Mouse (Mus musculus): ENCODE measurements at regions not wholly inside any gene's neighbourhood (a gene's known extent, or its start where the extent isn't known, plus 50 kb on each side); places are given as distances from the start of the nearest gene placed in this dataset.

DNA sequence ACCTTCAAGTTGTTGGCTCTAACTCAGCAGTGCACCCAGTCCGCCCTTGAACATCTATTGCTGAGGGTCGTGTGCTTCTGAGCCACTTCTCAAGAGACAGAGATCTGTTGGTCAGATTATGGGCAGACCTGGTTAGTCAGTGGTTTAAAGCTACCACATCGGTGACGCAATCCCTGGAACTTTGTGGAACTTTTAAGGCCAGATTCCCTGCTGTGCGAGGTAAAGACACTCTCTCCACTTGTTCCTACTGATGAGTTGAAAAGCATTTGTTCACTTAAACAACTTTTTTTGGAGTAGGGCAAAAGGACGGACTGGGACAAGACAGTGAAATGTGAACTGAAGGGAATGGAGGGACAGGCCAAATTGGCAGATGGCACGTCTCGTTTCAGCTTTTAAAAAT lies 61.9 kb upstream of the Dab2 start:
- TF ChIP-seq CTCF (conservative IDR thresholded peaks at IDR 0.05; ENCODE audit: low read length) (no peak), POU5F1 (IDR thresholded peaks at IDR 0.05; ENCODE audit: borderline replicate concordance, low read length) (no peak)

Measured in E14TG2a.4 (cell line).